Mouse (Mus musculus) ovary, adult 18-20 months (tissue): ENCODE data around the gene Nfia.
A peak's percentile ranks its signal among the peaks of the same experiment; 100 is the strongest.

Experiments
- DNase-seq: peaks from one replicate; pipeline ENCODE4 v3.0.0; 2022; ENCODE audit warnings: low spot score, mixed read lengths

Gene Nfia

DNA sequence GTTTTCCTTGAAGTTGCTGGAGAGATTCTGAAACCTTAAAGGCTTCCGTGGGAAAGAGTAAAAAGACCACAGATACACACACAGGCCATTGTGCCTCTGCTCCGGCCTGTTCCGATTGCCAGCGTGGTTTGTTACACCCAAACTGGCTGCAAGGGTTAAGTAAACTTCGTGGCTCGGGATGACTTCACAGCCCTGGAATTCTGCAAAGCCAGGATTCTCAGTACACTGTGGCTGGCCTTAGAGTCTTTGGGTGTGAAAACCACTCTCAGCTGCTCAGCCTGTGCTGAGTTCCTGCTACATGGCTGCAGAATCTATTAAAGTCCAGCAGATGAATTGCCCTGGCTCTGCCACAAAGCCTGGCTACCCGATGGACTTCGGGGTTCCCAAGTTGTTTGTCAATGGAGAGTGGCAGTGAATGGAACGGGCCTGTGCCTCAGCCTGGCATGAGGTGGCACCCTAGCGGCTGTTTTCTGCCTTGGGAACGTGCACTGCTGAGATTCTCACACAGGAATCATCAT is 231.6 kb downstream of the Nfia start:
- peak; percentile 52 for DNase-seq

- DNase-seq, result no peak
Observed at GRCm38 (mm10) chr4:98004986-98005385, 232.5 kb downstream of the Nfia start.

GRCm38 (mm10) chr4:98008814-98009368 is 236.4 kb downstream of the Nfia start:
- DNase-seq, result no peak

- DNase-seq, result no peak
Observed at GRCm38 (mm10) chr4:98009966-98010365, 237.4 kb downstream of the Nfia start.

- no peak for DNase-seq
Observed at GRCm38 (mm10) chr4:98019811-98020210, 247.3 kb downstream of the Nfia start.

GRCm38 (mm10) chr4:98020836-98021235 is 248.3 kb downstream of the Nfia start:
- DNase-seq, result no peak

GRCm38 (mm10) chr4:98023245-98023792 is 250.8 kb downstream of the Nfia start:
- no peak for DNase-seq

DNA sequence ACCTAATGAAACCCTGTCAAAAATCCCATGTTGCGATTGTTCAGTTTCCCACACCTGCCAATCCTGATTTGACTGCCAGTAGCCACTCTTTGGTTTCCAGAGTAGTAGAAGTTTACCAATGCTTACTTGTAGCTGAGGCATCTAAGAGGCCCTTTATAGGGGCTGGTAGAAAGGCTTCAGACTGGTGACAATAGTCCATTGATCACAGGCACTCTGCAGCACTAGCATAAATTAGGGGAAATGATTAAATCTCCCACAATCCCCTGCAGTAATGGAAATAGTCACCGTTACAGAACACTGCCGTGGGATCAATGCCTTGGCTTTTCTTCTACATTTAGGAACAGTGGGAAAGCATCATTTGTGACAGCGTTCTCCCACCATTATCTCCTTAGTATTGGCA is 254.9 kb downstream of the Nfia start:
- DNase-seq, result no peak

- DNase-seq, result no peak
Observed at GRCm38 (mm10) chr4:98031871-98032270, 259.3 kb downstream of the Nfia start.

DNA sequence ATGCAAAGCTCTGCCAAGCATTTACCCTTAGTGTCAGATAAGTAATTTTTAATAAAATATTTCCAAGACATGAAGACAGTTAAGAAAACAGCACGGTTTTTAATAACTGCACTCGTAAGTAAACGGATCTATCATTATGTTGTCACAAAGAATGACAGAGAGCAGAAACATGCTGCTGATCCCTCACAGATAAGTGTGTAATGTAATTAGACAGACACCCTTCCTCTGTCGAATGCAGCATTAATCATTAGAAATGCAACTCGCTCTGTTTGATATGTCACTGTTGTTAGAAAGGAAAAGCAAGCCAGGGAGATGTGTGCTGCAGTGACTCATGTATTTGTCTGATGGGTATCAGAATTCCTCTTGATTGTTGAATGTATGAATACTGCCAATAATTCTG is 259.8 kb downstream of the Nfia start:
- no peak for DNase-seq

DNA sequence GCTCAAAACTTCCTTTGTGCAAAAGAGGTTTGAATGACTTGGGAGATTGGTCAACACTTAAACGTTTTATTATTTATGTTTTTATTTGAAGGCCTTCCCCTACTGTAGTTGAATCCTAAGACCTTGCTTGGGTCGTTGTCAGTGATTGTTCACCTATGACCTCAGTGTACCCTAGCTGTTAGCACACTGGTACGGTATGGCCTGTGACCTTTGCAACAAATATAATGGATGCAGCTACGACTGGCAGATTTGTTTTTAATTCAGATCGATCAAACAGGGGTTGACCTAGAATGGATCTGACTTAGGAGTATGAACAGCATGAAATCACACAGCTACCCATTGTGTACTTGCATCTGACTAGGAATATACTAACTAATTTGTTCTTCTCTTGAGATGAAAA is 266.6 kb downstream of the Nfia start:
- no peak for DNase-seq

DNA sequence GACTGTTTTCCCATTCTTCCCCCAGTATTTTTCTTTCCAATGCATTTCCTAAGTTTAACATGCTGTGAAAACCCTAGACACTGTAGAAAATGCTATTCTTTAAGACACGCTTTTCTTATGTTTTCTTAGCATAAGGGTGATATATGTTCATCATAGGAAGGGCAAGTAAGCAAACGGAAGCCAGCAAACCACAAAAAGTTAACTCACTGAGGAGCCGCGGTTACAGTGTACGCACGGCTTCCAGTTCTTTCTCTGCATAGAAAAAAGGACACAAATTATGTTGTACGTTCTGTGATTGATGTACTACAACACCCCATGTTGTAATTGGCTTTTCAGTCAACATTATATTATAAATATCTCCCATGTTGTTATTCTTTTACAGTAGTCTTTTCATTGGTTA is 267.6 kb downstream of the Nfia start:
- no peak for DNase-seq

DNA sequence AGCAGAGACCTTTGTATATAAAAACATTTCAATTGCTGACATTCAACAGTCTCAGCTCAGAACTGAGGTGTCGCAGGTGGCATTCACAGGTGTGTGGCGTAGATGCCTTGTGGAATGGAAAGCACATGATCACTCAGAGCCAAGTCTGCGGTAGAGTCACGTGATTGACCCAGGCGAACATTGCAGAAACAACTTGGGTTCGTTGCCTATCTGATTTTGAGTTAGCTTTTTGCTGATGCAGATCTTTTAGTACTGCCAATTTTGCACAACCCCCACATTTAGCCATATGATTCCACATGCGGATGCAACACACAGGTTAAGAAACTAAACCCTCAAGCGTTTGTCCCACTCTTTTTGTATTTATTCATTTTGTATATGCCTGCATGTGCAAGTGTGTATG is 272.1 kb downstream of the Nfia start:
- no peak for DNase-seq

DNA sequence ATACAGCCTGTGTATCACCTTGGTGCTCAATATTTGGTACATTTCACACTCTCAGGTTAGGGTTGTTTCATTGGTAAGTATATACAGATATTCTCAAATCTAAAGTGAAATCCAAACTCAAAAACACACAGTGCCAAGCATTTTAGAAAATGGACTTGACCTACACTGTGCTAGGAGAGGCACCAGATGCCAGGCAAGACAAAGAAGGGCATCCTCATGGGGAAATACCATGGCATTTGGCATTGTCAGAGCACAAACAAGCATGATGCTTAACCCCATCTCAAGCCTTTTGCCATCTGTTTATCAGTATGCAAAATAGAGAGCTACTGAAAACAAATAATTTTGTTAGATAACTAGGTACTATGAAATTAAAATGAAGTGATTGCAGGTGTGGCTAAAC is 274.8 kb downstream of the Nfia start:
- no peak for DNase-seq

DNA sequence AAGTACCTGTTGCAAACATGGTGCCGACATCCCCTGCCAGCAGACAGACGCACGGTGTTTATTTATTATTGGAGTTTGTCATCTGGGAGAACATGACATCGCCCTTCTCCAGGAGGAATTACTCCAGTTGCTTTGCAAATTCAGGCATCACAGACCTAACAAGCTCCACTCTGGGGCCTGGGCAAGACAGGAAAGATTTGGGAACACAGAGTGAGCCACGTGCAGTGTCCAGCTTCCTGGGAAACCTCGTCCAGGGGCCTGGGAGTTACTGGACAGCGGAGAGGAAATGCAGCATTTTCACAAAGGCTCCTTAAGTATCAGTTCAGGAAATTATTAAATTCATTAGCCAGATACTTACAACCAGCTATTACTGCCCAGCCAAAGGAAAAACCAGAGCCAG is 277.1 kb downstream of the Nfia start:
- no peak for DNase-seq

DNA sequence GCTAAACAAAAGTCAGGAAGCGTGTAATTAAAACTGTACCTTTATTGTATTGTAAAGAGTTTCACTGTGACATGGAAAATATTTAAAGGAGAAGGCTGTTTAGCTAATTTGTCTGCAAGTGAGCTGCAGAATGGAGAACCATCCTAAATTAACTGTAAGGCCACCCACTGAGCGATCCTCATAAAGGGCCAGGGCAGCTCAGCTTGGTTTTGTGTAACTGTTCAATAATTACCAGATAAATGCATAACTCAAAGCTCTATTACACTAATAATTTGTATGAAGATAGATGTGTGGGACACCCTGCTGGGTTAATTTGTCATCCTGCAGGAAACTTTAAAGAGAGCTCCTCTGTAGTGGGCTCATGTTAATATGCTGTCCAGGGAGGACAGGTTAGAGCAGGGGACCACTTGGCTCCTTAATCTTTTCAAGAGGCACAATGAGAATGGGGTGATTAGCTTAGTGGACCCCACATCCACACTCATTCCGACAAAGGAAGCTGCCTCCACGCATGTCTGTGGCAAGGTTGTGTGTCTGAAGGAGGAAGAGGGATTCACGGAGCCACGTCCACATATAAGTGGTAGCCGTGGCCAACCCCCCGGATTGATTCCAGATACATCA is 277.6 kb downstream of the Nfia start:
- no peak for DNase-seq

- no peak for DNase-seq
Observed at GRCm38 (mm10) chr4:98050781-98051180, 278.2 kb downstream of the Nfia start.

- no peak for DNase-seq
Observed at GRCm38 (mm10) chr4:98051326-98051725, 278.8 kb downstream of the Nfia start.

DNA sequence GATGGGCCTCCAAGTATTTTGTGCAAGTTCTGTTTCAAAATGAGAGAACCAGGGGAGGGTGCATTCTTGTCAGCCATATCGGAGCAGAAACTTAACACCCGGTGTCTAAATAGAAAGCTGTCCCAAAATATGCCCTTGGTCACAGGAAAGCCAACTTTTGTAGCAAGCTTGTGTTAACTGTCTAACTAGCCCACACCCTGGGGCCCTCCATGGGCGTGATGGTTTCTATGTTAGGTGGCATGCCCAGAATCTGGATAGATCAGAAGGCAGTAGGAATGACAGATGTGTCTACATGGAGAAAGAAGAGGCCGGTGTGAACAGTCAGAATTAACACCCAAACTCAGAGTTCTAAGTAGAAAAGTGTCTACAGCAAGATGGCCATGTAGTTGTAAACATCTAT is 282.5 kb downstream of the Nfia start:
- DNase-seq, result no peak

- DNase-seq, result no peak
Observed at GRCm38 (mm10) chr4:98056396-98057020, 284.0 kb downstream of the Nfia start.

DNA sequence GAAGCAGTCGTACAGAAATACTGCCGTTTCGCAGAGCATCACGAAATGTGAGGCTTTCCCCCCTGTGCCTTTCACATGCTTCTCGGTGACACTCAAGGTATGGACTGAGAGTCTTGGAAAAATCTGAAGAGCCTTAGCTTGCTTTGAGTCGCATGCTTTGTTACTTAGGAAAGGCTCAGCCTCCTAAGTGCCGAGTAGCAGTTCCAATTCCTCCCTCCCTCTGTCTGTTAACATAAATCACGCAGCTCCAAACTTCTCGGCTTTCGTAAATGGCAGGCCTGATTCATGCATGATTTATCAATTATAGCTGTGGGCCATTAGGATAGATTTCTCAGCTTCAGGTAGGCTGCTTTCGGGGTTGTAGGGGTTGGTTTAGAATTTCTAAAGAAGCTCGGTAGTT is 284.7 kb downstream of the Nfia start:
- no peak for DNase-seq

GRCm38 (mm10) chr4:98057721-98058120 is 285.2 kb downstream of the Nfia start:
- no peak for DNase-seq

GRCm38 (mm10) chr4:98058182-98058581 is 285.6 kb downstream of the Nfia start:
- DNase-seq, result no peak
